Comparison of ENCODE assay signal across 17 mouse cellular contexts in genomic region chr3:69062764-69063163, GRCm38 (mm10).
"Had no signal": no experiment of that assay in that cellular context is flagged by ENCODE, and none has a peak within 500 bp of the region (broad histone marks: within the 10 kb centered on the region; RNA-seq: fewer than 3 reads in every experiment).

No protein-coding gene starts in this region.

- H3K27ac ChIP-seq: limb, embryonic 10.5 days; midbrain, embryonic 12.5 days; neural tube, embryonic 13.5 days; stomach, postnatal 0 days had no signal

- H3K4me2 ChIP-seq: liver, embryonic 15.5 days; lung, embryonic 14.5 days; midbrain, embryonic 12.5 days; neural tube, embryonic 13.5 days had no signal

- H3K36me3 ChIP-seq: limb, embryonic 10.5 days; midbrain, embryonic 12.5 days; neural tube, embryonic 13.5 days had no signal

- H3K4me3 ChIP-seq: limb, embryonic 10.5 days; liver, embryonic 15.5 days; midbrain, embryonic 12.5 days; neural tube, embryonic 13.5 days had no signal

- ATAC-seq: intestine, embryonic 16.5 days; midbrain, embryonic 16.5 days had no signal

- H3K4me1 ChIP-seq: limb, embryonic 10.5 days; midbrain, embryonic 12.5 days; neural tube, embryonic 13.5 days had no signal

- H3K27me3 ChIP-seq: liver, embryonic 15.5 days; midbrain, embryonic 12.5 days; neural tube, embryonic 13.5 days had no signal

- DNase-seq: kidney, adult 2 months; kidney, postnatal 25 days; lung, embryonic 14.5 days; lung, postnatal 10 days; lung, postnatal 4 days; retina, postnatal 1 day; right cerebral cortex, postnatal 4 days; spleen, adult 18-20 months; thymus, adult 2 months; thymus, postnatal 36 days had no signal

- H3K9me3 ChIP-seq: limb, embryonic 10.5 days; liver, embryonic 15.5 days; midbrain, embryonic 12.5 days; neural tube, embryonic 13.5 days had no signal

- H3K9ac ChIP-seq: liver, embryonic 15.5 days; lung, embryonic 14.5 days; midbrain, embryonic 12.5 days; neural tube, embryonic 13.5 days had no signal
